Mouse (Mus musculus): Measurements from ENCODE around the gene Ldlrad1.

Ldlrad1 gene

DNA sequence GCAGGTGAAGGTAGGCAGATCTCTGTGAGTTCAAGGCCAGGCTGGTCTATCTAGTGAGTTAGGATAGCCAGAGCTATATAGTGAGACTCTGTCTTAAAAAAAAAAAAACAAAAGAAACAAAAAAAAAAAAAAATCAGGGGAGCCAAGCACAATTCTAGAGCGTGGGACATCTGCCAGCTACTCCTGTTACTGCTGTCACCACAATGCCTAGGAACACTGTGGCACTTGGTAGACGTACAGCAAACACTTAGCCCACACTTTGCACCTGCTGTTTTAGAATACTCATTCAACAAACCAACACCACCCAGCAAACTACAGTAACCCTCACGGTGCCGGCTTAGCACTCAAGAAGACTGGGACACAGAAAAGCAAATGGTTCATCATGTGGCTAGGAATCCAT is 2.5 kb downstream of the Ldlrad1 start:
- DNase-seq (ENCODE audit: low read depth, low spot score), result no peak

DNA sequence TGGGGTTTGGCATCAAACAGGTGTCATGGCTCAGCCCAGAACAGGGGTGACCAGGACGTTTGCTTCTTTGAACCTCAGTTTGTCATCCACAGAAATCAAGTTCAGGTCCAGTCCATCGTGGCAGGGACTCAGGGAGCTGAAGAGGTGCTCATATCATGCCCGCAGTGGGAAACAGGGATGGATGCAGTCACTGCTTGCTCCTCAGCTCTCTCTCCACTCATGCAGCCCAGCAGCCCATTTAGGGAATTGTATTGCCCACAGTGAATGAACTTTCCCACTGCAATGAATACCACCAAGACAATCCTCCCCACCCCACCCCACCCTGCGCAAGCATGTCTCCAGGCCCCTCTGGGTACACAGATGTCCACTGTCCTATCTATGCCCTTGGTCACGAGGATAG is 3.0 kb downstream of the Ldlrad1 start:
- no peak for DNase-seq (ENCODE audit: low read depth, low spot score)

DNA sequence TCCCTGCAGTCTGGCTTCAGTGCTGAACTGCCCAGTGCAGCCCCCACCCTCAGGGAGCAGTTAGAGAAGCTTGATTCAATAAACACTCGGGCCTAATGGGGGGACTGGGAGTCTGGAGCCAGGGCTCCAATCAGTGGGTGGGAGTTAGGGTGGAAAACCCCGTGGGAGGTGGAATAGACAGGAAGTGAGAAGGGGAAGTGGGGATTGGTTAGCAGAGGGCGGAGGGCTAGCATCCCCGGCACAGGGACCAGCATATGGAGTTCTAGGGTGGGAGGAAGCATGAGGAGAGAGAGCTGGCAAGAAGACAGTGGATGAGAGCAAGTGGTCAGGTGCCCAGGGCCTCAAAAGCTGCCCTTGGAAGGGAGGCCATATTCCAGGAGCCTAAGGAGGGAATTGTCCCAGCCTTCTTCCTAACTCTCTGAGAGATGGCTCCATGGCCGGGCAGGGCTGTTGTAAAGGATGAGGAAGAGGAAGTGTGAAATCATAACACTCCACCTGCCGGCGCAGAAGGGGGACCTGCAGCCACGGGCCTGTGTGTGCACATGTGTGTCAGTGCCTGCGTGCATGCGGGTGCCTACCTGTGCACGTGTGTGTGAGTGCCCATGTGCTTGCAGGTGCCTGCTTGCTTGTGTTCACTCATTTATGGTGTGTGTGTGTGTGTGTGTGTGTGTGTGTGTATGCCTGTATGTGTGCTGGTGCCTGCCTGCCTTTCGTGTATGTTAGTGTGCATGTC is 4.5 kb downstream of the Ldlrad1 start:
- no peak for DNase-seq (ENCODE audit: low read depth, low spot score)

DNA sequence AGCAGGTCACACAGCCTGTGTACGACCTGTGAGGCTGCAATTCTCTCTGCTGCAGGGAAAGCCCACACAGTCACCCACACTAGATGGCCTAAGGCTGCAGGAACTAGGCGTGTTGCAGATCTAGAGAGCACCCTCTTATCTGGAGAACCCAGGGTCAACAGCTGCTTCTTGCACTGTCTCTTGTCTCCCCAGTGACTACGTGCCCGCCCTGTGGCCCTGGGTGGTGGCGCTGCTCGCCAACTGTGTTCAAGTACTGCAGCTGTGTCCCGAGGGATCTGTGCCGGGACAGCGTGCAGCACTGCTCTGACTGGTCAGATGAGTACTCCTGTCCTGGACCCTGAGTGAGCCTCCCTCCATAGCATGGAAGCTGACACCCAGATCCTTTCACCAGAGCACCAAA is 8.6 kb downstream of the Ldlrad1 start:
- DNase-seq (ENCODE audit: low read depth, low spot score), result no peak

DNA sequence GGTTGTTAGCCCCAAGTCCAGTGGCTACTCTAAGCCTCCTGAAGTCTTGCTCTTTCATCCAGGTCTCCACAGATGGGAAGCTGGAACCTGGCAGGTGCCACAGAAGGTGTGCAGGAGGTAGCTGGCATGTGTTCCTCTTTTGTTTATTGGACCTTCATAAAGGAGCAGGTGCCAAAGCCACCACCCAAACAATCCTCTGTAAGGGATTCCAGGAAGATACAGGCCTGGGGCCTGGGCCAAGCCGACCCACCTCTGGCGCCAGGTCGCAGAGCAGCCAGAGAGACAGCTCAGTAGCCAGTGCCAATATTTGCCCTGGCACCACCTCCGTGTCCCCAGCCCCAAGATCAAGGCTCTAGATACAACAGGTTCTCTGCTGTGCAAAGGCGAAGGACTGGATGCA is 12.5 kb downstream of the Ldlrad1 start:
- DNase-seq (ENCODE audit: low read depth, low spot score), result no peak

DNA sequence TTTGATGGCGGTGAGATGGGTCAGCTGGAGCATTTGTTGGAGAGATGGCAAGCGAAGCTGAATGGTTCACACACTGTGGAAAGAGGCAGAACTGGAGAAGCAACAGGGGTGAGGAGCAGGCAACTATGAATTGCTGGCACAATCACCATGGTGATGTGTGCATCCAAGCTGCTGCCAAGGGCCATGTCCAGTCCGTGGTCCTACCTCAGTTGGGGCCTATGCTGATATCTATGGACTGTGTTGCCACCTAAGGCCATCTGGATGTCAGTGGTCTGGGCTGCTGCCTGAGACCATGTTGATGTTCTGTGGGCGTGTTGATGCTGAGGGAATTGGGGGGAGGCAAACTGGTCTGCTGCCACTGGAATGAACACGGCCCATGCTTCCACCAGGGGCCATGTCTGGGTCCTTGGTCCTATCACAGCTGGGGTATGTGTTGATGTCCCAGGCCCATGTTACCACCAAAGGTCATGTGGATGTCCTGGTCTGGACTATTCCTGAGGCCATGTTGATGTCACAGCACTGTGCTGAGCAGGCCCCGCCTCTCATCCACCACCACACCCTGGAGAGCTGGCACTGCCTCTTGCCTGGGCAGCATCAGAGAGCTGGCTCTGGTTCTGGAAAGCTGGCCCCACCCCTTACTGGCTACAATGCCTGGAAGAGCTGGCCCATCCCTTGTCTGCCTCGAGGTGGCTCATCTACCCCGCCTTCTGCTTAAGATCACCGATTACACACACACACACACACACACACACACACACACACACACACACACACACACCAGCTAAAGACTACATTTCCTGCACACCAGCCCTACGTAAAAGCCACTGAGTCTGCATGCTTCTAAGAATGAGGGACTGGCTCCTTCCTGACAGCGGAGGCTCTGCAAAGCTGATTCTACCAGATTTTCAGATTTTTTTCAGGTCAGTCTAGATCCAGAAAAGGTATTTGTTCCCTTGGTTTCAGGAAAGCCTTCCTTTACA is 14.5 kb downstream of the Ldlrad1 start:
- no peak for DNase-seq (ENCODE audit: low read depth, low spot score)

DNA sequence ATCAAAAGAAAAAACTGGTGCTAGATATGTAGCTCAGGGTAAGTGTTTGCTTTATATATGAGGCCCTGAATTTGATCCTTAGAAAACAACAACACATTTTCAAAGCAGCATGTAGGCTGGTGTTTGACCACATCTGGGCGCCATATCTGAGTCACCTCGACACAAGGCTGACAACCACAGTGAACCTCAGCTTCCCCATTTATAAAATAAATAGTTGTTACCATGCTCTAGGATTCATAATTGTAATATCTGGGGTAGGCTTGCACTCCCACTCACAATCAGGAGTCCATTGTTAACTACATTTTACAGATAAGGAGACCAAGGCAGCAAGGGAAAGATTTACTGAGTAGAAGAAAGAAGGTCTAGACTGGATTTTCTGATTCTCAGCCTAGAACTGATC is 17.3 kb downstream of the Ldlrad1 start:
- no peak for DNase-seq (ENCODE audit: low read depth, low spot score)

DNA sequence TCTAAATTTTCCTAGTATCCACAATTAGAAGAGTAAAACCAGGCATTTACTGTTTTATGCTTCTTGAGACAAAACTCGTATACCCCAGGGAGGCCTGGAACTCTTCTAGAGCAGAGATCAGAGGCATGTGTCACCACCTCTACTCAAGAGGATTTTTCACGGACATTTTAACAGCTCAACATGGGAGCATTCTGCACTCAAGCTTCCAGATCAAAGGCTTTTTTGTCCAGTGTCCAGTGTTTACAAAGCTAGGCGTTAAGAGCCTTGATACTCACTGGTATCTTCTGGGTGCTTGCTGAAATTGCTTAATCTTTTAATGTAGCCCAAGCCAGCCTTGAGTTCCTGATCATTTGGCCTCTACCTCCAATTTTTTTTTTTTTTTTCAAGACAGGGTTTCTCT is 23.2 kb downstream of the Ldlrad1 start:
- no peak for DNase-seq (ENCODE audit: low read depth, low spot score)

DNA sequence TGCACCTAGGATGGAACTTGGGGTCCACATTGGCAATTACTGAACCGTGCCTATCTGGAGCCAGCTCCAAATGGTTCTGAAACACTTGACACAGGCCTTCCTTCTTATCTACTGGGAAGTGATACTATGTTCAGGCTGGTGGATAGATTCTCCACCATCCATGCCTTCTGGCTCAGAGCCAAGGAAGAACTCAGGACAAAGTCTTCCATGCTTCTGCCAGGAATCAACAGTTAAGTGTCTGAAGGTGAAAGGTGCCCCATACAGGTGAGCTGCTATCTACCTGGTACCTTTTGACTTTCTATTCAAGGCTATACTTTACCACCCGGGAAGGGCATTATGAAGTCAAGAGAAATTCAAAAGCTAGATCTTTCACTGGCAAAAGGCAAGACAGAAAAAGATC is 29.3 kb downstream of the Ldlrad1 start:
- no peak for DNase-seq (ENCODE audit: low read depth, low spot score)

DNA sequence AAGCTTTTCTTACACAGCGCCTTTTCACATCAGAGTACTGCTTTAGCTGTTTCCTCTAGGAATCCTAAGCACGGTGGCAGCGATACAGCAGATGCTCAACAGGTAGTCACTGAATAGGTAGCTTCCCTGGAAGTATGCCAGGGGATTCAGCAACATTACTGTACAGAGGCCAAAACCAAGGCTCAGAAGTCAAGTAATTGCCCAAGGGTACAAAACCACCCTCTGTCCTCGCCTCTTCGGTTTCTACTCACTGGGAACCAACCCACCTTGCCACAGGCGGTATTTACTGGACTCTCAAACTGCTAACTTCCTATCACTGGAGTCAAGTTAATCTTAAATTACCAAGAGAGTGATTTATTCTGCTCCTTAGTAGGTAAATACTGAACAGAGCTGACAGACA is 31.2 kb downstream of the Ldlrad1 start:
- no peak for DNase-seq (ENCODE audit: low read depth, low spot score)

DNA sequence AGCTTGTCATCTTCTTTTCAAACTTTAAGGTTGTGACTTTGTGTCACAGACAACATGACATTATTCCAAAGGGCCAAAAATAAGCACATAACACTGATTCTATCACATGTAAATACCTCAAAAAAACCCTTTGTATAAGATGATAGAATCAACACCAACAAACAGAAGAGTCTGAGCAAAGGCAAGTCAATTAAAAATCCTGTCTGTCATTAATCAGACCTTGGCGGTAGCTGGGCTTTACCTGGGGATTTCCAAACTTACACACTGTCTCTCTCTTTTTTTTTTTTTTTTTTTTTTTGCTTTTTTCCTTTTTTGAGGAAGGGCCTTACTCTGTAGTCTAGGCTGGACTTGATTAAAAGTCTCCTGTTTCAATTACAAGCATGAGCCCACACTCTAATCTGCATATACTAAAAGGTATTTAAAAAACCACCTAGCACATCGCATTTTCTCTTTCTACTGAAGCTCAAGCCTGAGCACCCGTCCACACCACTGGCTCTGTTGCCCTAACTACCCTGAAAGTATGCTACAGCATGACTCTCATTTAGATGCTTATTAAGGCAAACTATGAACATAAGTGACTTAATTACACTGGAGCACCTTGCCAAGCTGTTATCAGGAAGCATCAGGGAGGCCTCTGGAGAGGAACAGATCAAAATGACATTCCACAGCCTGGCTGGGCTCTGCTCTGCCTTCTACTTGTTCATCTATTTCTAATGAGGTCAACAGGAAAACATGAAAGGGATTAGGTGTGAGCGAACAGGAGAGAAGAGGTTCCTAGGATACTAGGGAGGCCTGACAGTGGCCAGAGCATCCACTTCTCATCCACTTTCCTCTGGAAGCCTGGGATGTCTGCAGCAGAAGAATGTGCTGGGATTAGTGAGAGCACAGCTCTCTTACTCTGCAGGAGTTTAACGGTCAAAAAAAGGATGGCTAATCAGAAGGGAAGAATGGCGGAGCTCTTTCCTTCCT is 34.7 kb downstream of the Ldlrad1 start:
- DNase-seq (ENCODE audit: low read depth, low spot score), result no peak

DNA sequence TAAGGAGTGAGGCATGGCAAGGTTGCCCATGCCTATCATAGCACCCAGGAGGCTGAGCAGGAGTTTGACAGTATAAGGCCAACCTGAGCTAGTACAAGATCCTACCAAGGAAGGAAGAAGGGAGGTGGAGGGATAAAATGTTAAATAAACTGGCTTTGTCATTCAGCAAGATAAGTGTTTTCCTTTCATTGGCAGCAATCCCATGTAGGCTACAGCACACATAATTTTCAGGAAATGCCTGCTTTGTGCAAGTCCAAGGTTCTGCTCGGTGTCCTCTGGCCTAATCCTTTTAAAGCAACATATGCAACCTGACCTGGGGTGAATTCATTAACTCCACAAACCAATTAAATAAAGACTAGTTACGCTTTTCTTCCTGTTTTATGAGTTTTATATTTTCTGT is 36.4 kb downstream of the Ldlrad1 start:
- DNase-seq (ENCODE audit: low read depth, low spot score), result no peak

DNA sequence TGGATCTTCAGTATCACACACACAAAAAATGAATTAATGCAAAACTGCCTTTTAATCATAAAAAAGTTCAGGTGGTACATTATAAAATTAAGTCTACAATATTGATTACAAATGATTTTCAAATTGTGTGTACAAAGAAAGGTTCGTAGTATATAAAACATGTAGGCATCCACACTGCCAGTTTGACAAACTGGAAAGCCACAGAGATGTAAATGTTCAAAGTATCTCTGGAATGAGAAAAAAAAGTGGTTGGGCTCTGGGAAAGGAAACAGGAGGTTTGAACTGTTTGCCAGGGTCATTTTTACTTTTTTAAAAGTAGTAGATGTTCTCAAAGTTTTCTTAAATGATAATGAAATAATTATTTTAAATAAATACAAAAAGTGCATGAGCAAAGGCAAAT is 37.1 kb downstream of the Ldlrad1 start:
- no peak for DNase-seq (ENCODE audit: low read depth, low spot score)

DNA sequence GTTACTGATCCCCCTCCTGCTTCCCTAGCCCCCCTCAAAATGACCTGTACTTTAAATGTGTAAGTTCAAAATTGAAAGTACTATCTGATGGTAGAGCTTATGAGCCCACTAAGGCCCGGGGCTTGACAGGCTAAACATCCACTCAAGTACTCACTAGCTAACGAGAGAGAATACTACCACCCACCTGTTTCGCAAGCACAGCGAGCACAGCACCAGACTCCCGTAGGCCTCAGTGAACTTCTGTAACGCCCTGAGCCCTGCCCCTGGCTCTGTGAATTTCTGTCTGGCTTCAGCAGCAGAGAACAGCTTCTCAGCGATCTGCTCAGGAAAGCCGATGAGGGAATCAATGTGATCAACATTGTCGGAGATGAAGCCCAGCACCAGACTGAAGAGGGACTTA is 38.1 kb downstream of the Ldlrad1 start:
- DNase-seq (ENCODE audit: low read depth, low spot score), result no peak

DNA sequence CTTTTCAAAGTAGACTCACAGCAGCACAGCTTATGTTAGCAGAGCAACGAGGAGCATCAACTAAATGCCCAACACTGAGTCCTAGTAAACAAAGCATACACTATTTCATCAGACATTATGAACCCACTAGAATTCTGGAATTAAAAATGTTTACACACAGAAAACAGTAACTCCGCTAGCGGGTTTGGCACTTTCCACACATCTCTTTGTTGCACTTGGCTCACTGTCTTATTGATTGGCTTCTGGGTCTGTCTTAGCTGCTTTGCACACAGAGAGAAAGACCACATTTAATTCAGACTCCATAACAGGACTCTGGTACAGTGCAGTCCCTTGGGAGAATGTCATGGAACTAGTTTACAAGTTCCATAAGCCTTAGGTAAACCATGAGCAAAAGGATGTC is 39.1 kb downstream of the Ldlrad1 start:
- no peak for DNase-seq (ENCODE audit: low read depth, low spot score)

DNA sequence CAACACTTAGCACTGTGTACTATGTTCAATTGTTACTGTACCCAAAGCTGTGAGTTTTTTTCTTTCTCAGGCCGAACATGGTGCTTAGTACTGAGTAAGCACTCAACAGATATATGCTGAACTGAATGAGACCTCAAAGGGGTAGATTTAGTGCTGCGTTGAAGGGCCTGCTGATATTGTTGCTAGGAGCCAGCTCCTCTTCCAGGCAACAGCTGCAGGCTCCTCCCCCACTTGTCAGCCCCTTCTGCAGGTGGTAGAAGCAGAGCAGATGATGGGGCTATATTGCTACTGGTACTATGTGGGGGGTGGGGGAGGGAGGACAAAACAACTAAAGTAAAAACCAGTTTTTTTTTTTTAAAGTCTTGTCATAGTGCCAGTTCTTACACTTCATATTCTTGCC is 40.5 kb downstream of the Ldlrad1 start:
- DNase-seq (ENCODE audit: low read depth, low spot score), result no peak

DNA sequence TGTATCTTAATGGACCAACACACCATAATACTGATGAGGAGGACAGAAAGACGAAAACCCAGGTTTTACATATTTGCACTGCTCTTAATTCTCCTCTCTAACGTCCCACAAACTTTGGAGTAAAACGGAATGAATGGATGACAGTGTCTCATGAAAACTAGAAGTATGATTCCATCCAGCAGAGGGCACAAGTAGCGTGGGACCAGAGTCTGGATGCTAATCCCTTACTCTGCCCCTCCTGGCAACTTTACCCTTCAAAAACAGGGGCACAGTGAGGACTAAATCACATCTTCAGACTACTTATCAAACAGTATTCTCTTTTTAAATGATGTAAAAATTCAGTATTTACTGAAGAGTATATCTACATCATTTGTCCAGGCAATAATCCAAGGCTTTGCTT is 41.5 kb downstream of the Ldlrad1 start:
- DNase-seq (ENCODE audit: low read depth, low spot score), result no peak

DNA sequence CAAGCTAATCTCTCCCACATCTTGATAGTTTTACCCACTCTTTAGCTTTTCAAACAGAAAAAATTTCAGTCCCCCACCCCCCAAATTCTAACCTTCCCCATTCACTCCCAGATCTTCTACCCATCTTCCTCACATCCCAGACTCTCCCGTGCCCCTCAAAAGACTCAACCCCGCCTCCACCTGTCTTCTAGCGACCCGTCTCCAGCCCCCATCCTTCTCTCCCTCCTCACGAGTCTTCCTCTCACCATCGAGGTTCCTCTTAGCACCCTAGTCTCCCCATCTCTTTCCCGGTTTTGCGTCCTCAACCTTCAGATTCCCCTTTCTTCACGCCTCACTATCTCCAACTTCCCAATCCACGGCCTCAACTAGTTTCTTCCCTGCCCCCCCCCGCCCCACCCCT is 43.5 kb downstream of the Ldlrad1 start:
- DNase-seq (ENCODE audit: low read depth, low spot score), result no peak

DNA sequence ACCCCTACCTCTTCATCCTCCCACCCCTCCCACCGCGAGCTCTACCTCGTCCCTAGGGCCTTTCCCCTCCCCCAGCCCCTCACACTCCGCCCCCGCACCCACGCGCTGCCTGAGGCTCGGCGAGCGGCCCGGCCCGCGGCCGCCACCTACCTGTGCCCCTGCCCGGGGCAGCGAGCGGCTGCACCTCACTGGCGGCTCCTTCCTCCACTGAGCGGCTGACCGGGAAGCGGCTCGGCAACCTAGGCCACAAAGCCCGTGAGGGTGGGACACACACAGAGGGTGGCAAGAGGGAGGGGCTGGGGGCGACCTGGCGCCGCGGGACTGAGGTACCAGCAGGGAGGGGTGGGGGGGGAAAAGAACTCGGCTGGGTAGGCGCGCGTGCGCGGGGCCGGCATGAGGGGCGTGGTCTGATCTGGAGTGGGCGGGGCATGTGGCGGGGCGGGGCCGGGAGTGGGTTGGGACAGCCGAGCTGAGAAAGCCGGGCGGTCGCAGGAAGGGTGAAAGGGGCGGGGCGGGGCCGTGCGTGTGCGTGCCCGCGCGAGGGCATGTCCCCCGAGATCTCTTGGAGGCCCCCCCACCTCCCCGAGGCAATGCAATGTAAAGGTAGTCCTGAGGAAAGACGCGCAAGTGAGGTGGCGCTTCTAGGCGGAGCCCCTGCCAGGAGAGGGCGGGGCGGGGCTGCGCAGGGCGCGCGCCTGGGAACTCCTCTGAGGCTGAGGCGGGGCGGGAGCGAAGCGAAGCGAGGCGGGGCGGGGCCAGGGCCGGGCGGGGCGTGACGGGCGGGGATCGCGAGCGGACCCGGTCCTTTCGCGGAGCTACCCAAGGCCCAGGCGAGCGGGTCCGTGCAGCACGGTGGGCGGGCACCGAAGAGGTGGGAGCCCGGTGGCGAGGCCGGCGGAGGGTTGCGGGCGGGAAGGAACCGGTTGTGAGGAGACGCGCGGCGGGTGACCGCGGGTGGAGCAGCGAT is 44.4 kb downstream of the Ldlrad1 start, which contains the start of the genes Lrrc42 and Hspb11:
Gene Lrrc42 (minus strand): TSS at position 408 of the 967 bp plus-strand sequence.
Gene Hspb11 (plus strand): TSS at position 469 of the 967 bp plus-strand sequence.
- DNase-seq (ENCODE audit: low read depth, low spot score), result peak; percentile 92

DNA sequence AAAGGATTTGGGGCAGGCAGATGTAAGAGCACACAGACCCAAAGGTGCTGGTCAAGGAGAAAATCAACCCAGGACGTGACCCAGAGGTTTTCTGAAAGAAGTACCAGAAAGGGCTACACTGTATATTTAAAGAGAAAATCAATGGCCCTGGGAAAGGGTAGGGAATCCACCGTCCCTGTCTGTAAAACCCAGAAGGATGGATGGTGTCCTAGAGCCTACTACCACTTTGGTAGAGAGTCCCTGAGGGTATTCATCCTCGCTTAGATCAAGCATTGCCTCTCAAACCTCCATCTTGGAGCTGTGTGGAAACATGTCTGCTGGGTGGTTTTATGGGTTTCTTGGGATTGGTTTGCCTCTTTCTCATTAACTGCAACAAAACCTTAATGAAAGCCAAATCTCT is 45.4 kb downstream of the Ldlrad1 start:
- no peak for DNase-seq (ENCODE audit: low read depth, low spot score)
